Mouse (Mus musculus) kidney, postnatal 0 days (tissue): ENCODE results near the gene Ralb. TPM values are rescaled to one million over a fixed set of nuclear protein-coding genes. Genes with fewer than 3 reads are reported as not detected.

Source experiments
- ATAC-seq: fragments of 200-750 bp; cut with Nextera tagmentation; replicated peaks from 2 replicates; pipeline ENCODE4 v1.8.0; 2017; ENCODE audit warnings: low read depth, moderate number of reproducible peaks, moderate TSS enrichment, moderate library complexity; ENCODE audit not compliant: low FRiP score
- DNase-seq: peaks from one replicate; pipeline ENCODE4 v3.0.0-alpha.2; 2016; ENCODE audit warnings: low spot score
- H3K27ac ChIP-seq: fragments of 300-500 bp; sonication (generic); 2 replicates; pipeline ENCODE4 v1.5.1; 2014; ENCODE audit warnings: mild to moderate bottlenecking
- H3K27me3 ChIP-seq: fragments of 300-500 bp; sonication (generic); 2 replicates; pipeline ENCODE4 v1.6.1; 2014; ENCODE audit warnings: low read length, mixed read lengths; ENCODE audit not compliant: insufficient read depth
- H3K36me3 ChIP-seq: fragments of 300-500 bp; sonication (generic); 2 replicates; pipeline ENCODE4 v1.6.1; 2014; ENCODE audit warnings: low read length, mixed read lengths; ENCODE audit not compliant: insufficient read depth
- H3K4me1 ChIP-seq: fragments of 300-500 bp; sonication (generic); replicated peaks from 2 replicates; pipeline ENCODE4 v1.6.1; 2014; ENCODE audit warnings: antibody characterized with exemption, low read length, mixed read lengths; ENCODE audit not compliant: insufficient read depth
- H3K4me2 ChIP-seq: fragments of 300-500 bp; sonication (generic); 2 replicates; pipeline ENCODE4 v1.6.1; 2014; ENCODE audit warnings: mild to moderate bottlenecking, low read length, moderate library complexity, mixed read lengths
- H3K4me3 ChIP-seq: fragments of 300-500 bp; sonication (generic); replicated peaks from 2 replicates; pipeline ENCODE4 v1.5.1; 2014; ENCODE audit warnings: low read depth, low read length
- H3K9ac ChIP-seq: fragments of 300-500 bp; sonication (generic); 2 replicates; pipeline ENCODE4 v1.6.1; 2014; ENCODE audit warnings: low read depth, low read length
- H3K9me3 ChIP-seq: fragments of 300-500 bp; sonication (generic); replicated peaks from 2 replicates; pipeline ENCODE4 v1.6.1; 2016; ENCODE audit warnings: low read length, inconsistent platforms, mixed read lengths
- CTCF ChIP-seq: IDR thresholded peaks from 2 replicates; pipeline ENCODE4 v1.5.1; 2016; ENCODE audit warnings: antibody characterized with exemption, low read depth, mild to moderate bottlenecking, moderate library complexity
- WGBS: fragments of 180-500 bp; shearing (Covaris S2); extraction: QIAGEN DNeasy Blood & Tissue Kit; methylation state at CpG from one replicate; pipeline ENCODE4 v1.1.7; 2014; 5-methylcytosine and 5-hydroxymethylcytosine counted together
- polyA plus RNA-seq: library from polyadenylated mRNA; unstranded; fragments of >200 nt; fragmentation: Nextera tagmentation; extraction: Ambion mirVana; gene quantifications from 2 replicates; pipeline ENCODE4 v1.2.1, GENCODE M21; 2015

The Ralb gene
- polyA plus RNA-seq, 1 experiment from 2014 or later, result 129 TPM

GRCm38 (mm10) chr1:119521029-119521428, 16.4 kb upstream of the Ralb start:
- WGBS, result 35% methylated on average over 2 of the region's 2 CpGs
- DNase-seq (no peak), ATAC-seq (no peak)
- Histone ChIP-seq H3K9me3 (no peaks in the 10 kb centered on the region), H3K36me3 (no peaks in the 10 kb centered on the region), H3K4me3 (no peak overlapping the region), H3K9ac (no peak overlapping the region), H3K27me3 (no peaks in the 10 kb centered on the region), H3K27ac (no peak overlapping the region), H3K4me1 (peaks cover 10% of the 10 kb centered on the region), H3K4me2 (no peak overlapping the region)
- no peak for TF ChIP-seq CTCF

DNA sequence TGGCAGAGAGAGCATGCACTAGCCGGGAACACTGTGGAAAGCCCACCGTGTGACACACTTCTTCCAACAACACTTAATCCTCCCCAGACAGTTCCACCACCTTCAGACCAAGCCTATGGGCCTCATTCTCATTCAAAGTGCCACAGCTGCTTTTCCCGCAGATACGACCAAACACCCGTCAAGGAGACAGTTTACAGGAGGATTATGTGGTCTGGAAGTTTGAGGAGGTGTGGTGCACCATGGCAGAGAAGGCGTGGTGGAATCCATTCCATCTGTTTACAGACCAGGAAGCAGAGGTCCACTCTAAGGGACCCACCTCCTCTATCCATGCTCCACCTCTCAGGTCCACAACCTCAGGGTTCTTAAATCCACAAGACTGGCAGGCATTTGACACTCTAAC, 14.7 kb upstream of the Ralb start:
- no peak overlapping the region for H3K4me3 ChIP-seq
- no peak for TF ChIP-seq CTCF
- no peaks in the 10 kb centered on the region for H3K27me3 ChIP-seq
- H3K9me3 ChIP-seq, result no peaks in the 10 kb centered on the region
- no peaks in the 10 kb centered on the region for H3K36me3 ChIP-seq
- H3K4me2 ChIP-seq, result no peak overlapping the region
- WGBS, result 81% methylated on average over 6 of the region's 6 CpGs
- no peak for DNase-seq
- ATAC-seq, result no peak
- H3K9ac ChIP-seq, result no peak overlapping the region
- no peaks in the 10 kb centered on the region; the same call in 1 of the 2 replicates for H3K4me1 ChIP-seq
- H3K27ac ChIP-seq, result no peak overlapping the region

DNA sequence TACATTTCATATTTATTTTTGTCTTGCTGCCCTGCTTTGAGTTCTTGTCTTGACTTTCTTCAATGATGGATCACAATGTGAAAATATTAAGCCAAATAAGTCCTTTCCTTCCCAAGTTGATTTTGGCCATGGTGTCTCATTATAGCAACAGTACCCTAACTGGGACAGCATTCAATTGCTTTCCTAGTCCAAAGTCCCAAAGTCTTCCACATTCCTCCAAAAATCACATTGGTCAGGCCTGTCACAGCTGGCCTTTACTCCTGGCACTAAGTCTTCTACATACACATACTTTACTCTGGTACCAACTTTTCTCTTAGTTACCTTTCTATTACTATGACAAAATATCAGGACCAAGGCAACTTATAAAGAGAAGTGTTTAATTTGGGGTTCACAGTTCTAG, 14.2 kb upstream of the Ralb start:
- Histone ChIP-seq H3K27ac (no peak overlapping the region), H3K36me3 (no peaks in the 10 kb centered on the region), H3K4me2 (no peak overlapping the region), H3K4me3 (no peak overlapping the region), H3K9me3 (no peaks in the 10 kb centered on the region), H3K9ac (no peak overlapping the region), H3K4me1 (no peaks in the 10 kb centered on the region), H3K27me3 (no peaks in the 10 kb centered on the region)
- ATAC-seq (no peak), DNase-seq (no peak)
- no peak for TF ChIP-seq CTCF

GRCm38 (mm10) chr1:119518060-119518459, 13.5 kb upstream of the Ralb start:
- Histone ChIP-seq H3K4me3 (no peak overlapping the region), H3K4me1 (no peaks in the 10 kb centered on the region), H3K27me3 (no peaks in the 10 kb centered on the region), H3K9me3 (no peaks in the 10 kb centered on the region), H3K36me3 (no peaks in the 10 kb centered on the region), H3K9ac (no peak overlapping the region), H3K4me2 (no peak overlapping the region), H3K27ac (no peak overlapping the region)
- WGBS, result 72% methylated on average over 7 of the region's 7 CpGs
- no peak for ATAC-seq
- no peak for DNase-seq
- no peak for TF ChIP-seq CTCF

DNA sequence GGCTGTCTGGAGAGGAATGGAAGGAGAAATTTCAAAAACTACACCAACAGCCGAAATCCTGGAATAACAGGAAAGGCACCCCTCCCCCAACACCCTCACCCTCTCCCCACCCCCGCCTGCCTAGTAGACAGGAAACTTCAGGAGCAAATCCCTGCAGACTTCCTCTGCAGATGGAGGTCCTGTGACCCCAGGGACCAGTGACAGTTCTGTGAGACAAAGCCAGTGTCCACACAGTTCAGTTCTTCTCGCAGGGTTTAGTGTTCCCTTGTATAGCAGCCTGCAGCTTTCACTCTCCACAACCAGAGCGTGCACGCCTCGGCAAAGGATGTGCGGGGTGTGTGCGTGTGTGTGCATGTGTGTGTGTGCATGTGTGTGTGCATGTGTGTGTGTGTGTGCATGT, 6.3 kb upstream of the Ralb start:
- H3K27ac ChIP-seq, result peak overlapping the region; percentile 39; the same call in 1 of the 2 replicates
- no peak overlapping the region for H3K9ac ChIP-seq
- ATAC-seq, result 0 out of 2 replicates have a peak, but pooled peaks have one; percentile 19
- no peak overlapping the region for H3K4me2 ChIP-seq
- no peak overlapping the region for H3K4me3 ChIP-seq
- WGBS, result 62% methylated on average over 8 of the region's 8 CpGs
- DNase-seq, result peak; percentile 56
- no peaks in the 10 kb centered on the region for H3K27me3 ChIP-seq
- TF ChIP-seq CTCF, result no peak
- no peaks in the 10 kb centered on the region for H3K36me3 ChIP-seq
- no peaks in the 10 kb centered on the region for H3K4me1 ChIP-seq
- no peaks in the 10 kb centered on the region for H3K9me3 ChIP-seq

GRCm38 (mm10) chr1:119510409-119510808, 5.8 kb upstream of the Ralb start:
- ATAC-seq, result no peak
- Histone ChIP-seq H3K4me2 (no peak overlapping the region), H3K27me3 (no peaks in the 10 kb centered on the region), H3K9ac (no peak overlapping the region), H3K36me3 (no peaks in the 10 kb centered on the region), H3K4me3 (no peak overlapping the region), H3K9me3 (no peaks in the 10 kb centered on the region), H3K27ac (0 out of 2 replicates have a peak overlapping the region, but pooled peaks have one; percentile 39), H3K4me1 (peaks cover 3% of the 10 kb centered on the region; the same call in 1 of the 2 replicates)
- DNase-seq, result no peak
- no peak for TF ChIP-seq CTCF
- 56% methylated on average over 9 of the region's 9 CpGs for WGBS

GRCm38 (mm10) chr1:119509474-119509873, 4.9 kb upstream of the Ralb start:
- H3K4me1 ChIP-seq, result peaks cover 8% of the 10 kb centered on the region
- DNase-seq (no peak), ATAC-seq (no peak)
- no peak overlapping the region for H3K9ac ChIP-seq
- no peaks in the 10 kb centered on the region for H3K36me3 ChIP-seq
- H3K4me3 ChIP-seq, result no peak overlapping the region
- no peaks in the 10 kb centered on the region for H3K27me3 ChIP-seq
- H3K4me2 ChIP-seq, result no peak overlapping the region
- WGBS, result 81% methylated on average over 7 of the region's 7 CpGs
- H3K9me3 ChIP-seq, result no peaks in the 10 kb centered on the region
- H3K27ac ChIP-seq, result no peak overlapping the region
- TF ChIP-seq CTCF, result no peak
